Mouse (Mus musculus) CH12.LX (cell line): ENCODE measurements around the gene Aasdh. TPM values are rescaled to one million over a fixed set of nuclear protein-coding genes. Genes with fewer than 3 reads are reported as not detected.
A peak's percentile ranks its signal among the peaks of the same experiment; 100 is the strongest.

Experiments used
- DNase-seq: peaks from one replicate; pipeline ENCODE4 v3.0.0-alpha.2; 2013; ENCODE audit errors: extremely low read depth
- H3K27ac ChIP-seq: 2 replicates; pipeline ENCODE4 v1.5.1; 2012; ENCODE audit warnings: low read depth, mild to moderate bottlenecking, control low read depth, moderate library complexity; ENCODE audit not compliant: insufficient read depth
- H3K27me3 ChIP-seq: replicated peaks from 2 replicates; pipeline ENCODE3; 2012; ENCODE audit warnings: inconsistent platforms
- H3K36me3 ChIP-seq, 2 experiments: replicated peaks in 1 of 2; 2 replicates each; pipeline versions ENCODE3 to v1.6.1; 2012; ENCODE audit warnings: inconsistent platforms in 1 of 2, low read length in 1 of 2, mild to moderate bottlenecking in 1 of 2, mixed read lengths in 1 of 2, moderate library complexity in 1 of 2; ENCODE audit not compliant: control insufficient read depth in 1 of 2, insufficient read depth in 1 of 2
- H3K4me1 ChIP-seq, 2 experiments: 2 replicates each; pipeline ENCODE4 v1.6.1; 2012; ENCODE audit warnings: inconsistent platforms in 1 of 2, moderate library complexity in 1 of 2; ENCODE audit not compliant: insufficient read depth in 2 of 2, control insufficient read depth in 1 of 2
- H3K4me2 ChIP-seq: 2 replicates; pipeline ENCODE4 v1.6.1; 2012; ENCODE audit warnings: low read depth, mild to moderate bottlenecking, control low read depth; ENCODE audit not compliant: poor library complexity, insufficient read depth, severe bottlenecking
- H3K4me3 ChIP-seq, 3 experiments: fragments of 150-350 bp in 1 of 3; sonication (generic) in 1 of 3; replicated peaks in 1 of 3; 2 replicates each; pipeline versions ENCODE3 to v1.5.1; 2011 to 2012; ENCODE audit warnings: low read depth in 2 of 3, low read length in 2 of 3, mild to moderate bottlenecking in 2 of 3, moderate library complexity in 2 of 3, control low read depth in 1 of 3, improper control_type of control experiment in 1 of 3, inconsistent platforms in 1 of 3, mixed read lengths in 1 of 3; ENCODE audit not compliant: poor library complexity in 1 of 3
- H3K79me2 ChIP-seq: replicated peaks from 2 replicates; pipeline ENCODE4 v1.6.1; 2012; ENCODE audit warnings: mild to moderate bottlenecking, moderate library complexity; ENCODE audit not compliant: control insufficient read depth, poor library complexity, insufficient read depth, severe bottlenecking; ENCODE audit errors: extremely low read depth
- H3K9ac ChIP-seq: 2 replicates; pipeline ENCODE4 v1.6.1; 2012; ENCODE audit warnings: low read depth, mild to moderate bottlenecking, control low read depth, moderate library complexity; ENCODE audit not compliant: insufficient read depth
- H3K9me3 ChIP-seq: replicated peaks from 2 replicates; pipeline ENCODE3; 2012; ENCODE audit warnings: low read length, inconsistent platforms, mixed read lengths
- BHLHE40 ChIP-seq: IDR thresholded peaks from 2 replicates; pipeline ENCODE4 v1.6.1; 2011; ENCODE audit warnings: mild to moderate bottlenecking, low read depth, low read length, improper control_type of control experiment
- CHD1 ChIP-seq: IDR thresholded peaks from 2 replicates; pipeline ENCODE4 v1.6.1; 2012; ENCODE audit warnings: low read depth, low read length, improper control_type of control experiment, inconsistent platforms
- CHD2 ChIP-seq: IDR thresholded peaks from 2 replicates; pipeline ENCODE4 v1.6.1; 2011; ENCODE audit warnings: low read length, improper control_type of control experiment
- CTCF ChIP-seq, 2 experiments: IDR thresholded peaks in 1 of 2; conservative IDR thresholded peaks in 1 of 2; 2 replicates each; pipeline ENCODE4 v1.5.1; 2011 to 2012; ENCODE audit warnings: low read depth in 2 of 2, low read length in 2 of 2, improper control_type of control experiment in 1 of 2, inconsistent platforms in 1 of 2, mild to moderate bottlenecking in 1 of 2, moderate library complexity in 1 of 2
- E2F4 ChIP-seq: IDR thresholded peaks from 2 replicates; pipeline ENCODE4 v1.6.1; 2011; ENCODE audit warnings: low read depth, low read length, improper control_type of control experiment; ENCODE audit not compliant: insufficient replicate concordance
- ELF1 ChIP-seq: IDR thresholded peaks from 2 replicates; pipeline ENCODE4 v1.6.1; 2014; ENCODE audit warnings: low read depth, mild to moderate bottlenecking, inconsistent platforms, low read length, improper control_type of control experiment
- EP300 ChIP-seq: IDR thresholded peaks from 2 replicates; pipeline ENCODE4 v1.6.1; 2011; ENCODE audit warnings: low read length, improper control_type of control experiment
- ETS1 ChIP-seq: conservative IDR thresholded peaks from 2 replicates; pipeline ENCODE4 v1.6.1; 2012; ENCODE audit warnings: low read depth, mild to moderate bottlenecking, inconsistent platforms, low read length, improper control_type of control experiment, moderate library complexity
- GABPA ChIP-seq: IDR thresholded peaks from 2 replicates; pipeline ENCODE4 v1.6.1; 2012; ENCODE audit warnings: low read depth, low read length, improper control_type of control experiment, inconsistent platforms; ENCODE audit not compliant: insufficient replicate concordance
- HCFC1 ChIP-seq: IDR thresholded peaks from 2 replicates; pipeline ENCODE4 v1.6.1; 2012; ENCODE audit warnings: low read depth, mild to moderate bottlenecking, inconsistent platforms, low read length, improper control_type of control experiment
- IRF4 ChIP-seq: IDR thresholded peaks from 2 replicates; pipeline ENCODE4 v1.6.1; 2014; ENCODE audit warnings: low read depth, mild to moderate bottlenecking, inconsistent platforms, low read length, improper control_type of control experiment
- JUN ChIP-seq: IDR thresholded peaks from 2 replicates; pipeline ENCODE4 v1.6.1; 2011; ENCODE audit warnings: low read depth, mild to moderate bottlenecking, low read length, improper control_type of control experiment, moderate library complexity; ENCODE audit not compliant: insufficient read depth
- JUND ChIP-seq: conservative IDR thresholded peaks from 2 replicates; pipeline ENCODE4 v1.6.1; 2011; ENCODE audit warnings: low read depth, low read length, improper control_type of control experiment
- KAT2A ChIP-seq: IDR thresholded peaks from 2 replicates; pipeline ENCODE4 v1.6.1; 2012; ENCODE audit warnings: low read length, improper control_type of control experiment, inconsistent platforms; ENCODE audit not compliant: insufficient replicate concordance
- MAFK ChIP-seq: IDR thresholded peaks from 2 replicates; pipeline ENCODE4 v1.6.1; 2011; ENCODE audit warnings: low read length, improper control_type of control experiment; ENCODE audit not compliant: insufficient replicate concordance
- MAX ChIP-seq: IDR thresholded peaks from 2 replicates; pipeline ENCODE4 v1.6.1; 2011; ENCODE audit warnings: low read length, improper control_type of control experiment
- MAZ ChIP-seq: IDR thresholded peaks from 2 replicates; pipeline ENCODE4 v1.6.1; 2012; ENCODE audit warnings: low read depth, mild to moderate bottlenecking, inconsistent platforms, low read length, improper control_type of control experiment, moderate library complexity
- MEF2A ChIP-seq: IDR thresholded peaks from 2 replicates; pipeline ENCODE4 v1.6.1; 2014; ENCODE audit warnings: low read depth, mild to moderate bottlenecking, inconsistent platforms, low read length, improper control_type of control experiment, borderline replicate concordance
- MXI1 ChIP-seq: IDR thresholded peaks from 2 replicates; pipeline ENCODE4 v1.6.1; 2011; ENCODE audit warnings: mild to moderate bottlenecking, low read depth, low read length, improper control_type of control experiment
- MYC ChIP-seq: IDR thresholded peaks from 2 replicates; pipeline ENCODE4 v1.6.1; 2011; ENCODE audit warnings: low read depth, mild to moderate bottlenecking, improper control_type of control experiment, low read length
- NELFE ChIP-seq: IDR thresholded peaks from 2 replicates; pipeline ENCODE4 v1.6.1; 2011; ENCODE audit warnings: low read depth, low read length, improper control_type of control experiment
- NRF1 ChIP-seq: IDR thresholded peaks from 2 replicates; pipeline ENCODE4 v1.6.1; 2014; ENCODE audit warnings: low read depth, mild to moderate bottlenecking, inconsistent platforms, low read length, improper control_type of control experiment, moderate library complexity
- PAX5 ChIP-seq: IDR thresholded peaks from 2 replicates; pipeline ENCODE4 v1.6.1; 2012; ENCODE audit warnings: low read length, inconsistent platforms, mixed read lengths
- POLR2A ChIP-seq: IDR thresholded peaks from 2 replicates; pipeline ENCODE4 v1.6.1; 2011; ENCODE audit warnings: low read depth, mild to moderate bottlenecking, improper control_type of control experiment, low read length
- POLR2AphosphoS2 ChIP-seq: IDR thresholded peaks from 2 replicates; pipeline ENCODE4 v1.6.1; 2011; ENCODE audit warnings: low read depth, low read length, improper control_type of control experiment
- RAD21 ChIP-seq: IDR thresholded peaks from 2 replicates; pipeline ENCODE4 v1.6.1; 2011; ENCODE audit warnings: low read depth, mild to moderate bottlenecking, low read length, improper control_type of control experiment, moderate library complexity
- RCOR1 ChIP-seq: conservative IDR thresholded peaks from 2 replicates; pipeline ENCODE4 v1.6.1; 2012; ENCODE audit warnings: low read depth, mild to moderate bottlenecking, inconsistent platforms, low read length, improper control_type of control experiment
- SIN3A ChIP-seq: IDR thresholded peaks from 2 replicates; pipeline ENCODE4 v1.6.1; 2012; ENCODE audit warnings: low read length, improper control_type of control experiment, inconsistent platforms
- SMC3 ChIP-seq: IDR thresholded peaks from 2 replicates; pipeline ENCODE4 v1.6.1; 2011; ENCODE audit warnings: low read depth, low read length, improper control_type of control experiment
- TBP ChIP-seq: conservative IDR thresholded peaks from 2 replicates; pipeline ENCODE4 v1.6.1; 2011; ENCODE audit warnings: low read depth, low read length, improper control_type of control experiment
- TCF12 ChIP-seq: IDR thresholded peaks from 2 replicates; pipeline ENCODE4 v1.6.1; 2014; ENCODE audit warnings: low read depth, mild to moderate bottlenecking, inconsistent platforms, low read length, improper control_type of control experiment
- UBTF ChIP-seq: IDR thresholded peaks from 2 replicates; pipeline ENCODE4 v1.6.1; 2012; ENCODE audit warnings: low read depth, mild to moderate bottlenecking, inconsistent platforms, low read length, improper control_type of control experiment, moderate library complexity
- USF1 ChIP-seq: IDR thresholded peaks from 2 replicates; pipeline ENCODE4 v1.6.1; 2014; ENCODE audit warnings: low read depth, mild to moderate bottlenecking, inconsistent platforms, low read length, improper control_type of control experiment
- USF2 ChIP-seq: conservative IDR thresholded peaks from 2 replicates; pipeline ENCODE4 v1.6.1; 2011; ENCODE audit warnings: low read depth, low read length, improper control_type of control experiment
- ZC3H11A ChIP-seq: IDR thresholded peaks from 2 replicates; pipeline ENCODE4 v1.6.1; 2012; ENCODE audit warnings: low read depth, mild to moderate bottlenecking, inconsistent platforms, low read length, improper control_type of control experiment
- ZKSCAN1 ChIP-seq: IDR thresholded peaks from 2 replicates; pipeline ENCODE4 v1.6.1; 2012; ENCODE audit warnings: low read depth, inconsistent platforms, low read length, improper control_type of control experiment, borderline replicate concordance
- ZMIZ1 ChIP-seq: IDR thresholded peaks from 2 replicates; pipeline ENCODE4 v1.6.1; 2012; ENCODE audit warnings: low read depth, mild to moderate bottlenecking, inconsistent platforms, low read length, improper control_type of control experiment
- ZNF384 ChIP-seq: IDR thresholded peaks from 2 replicates; pipeline ENCODE4 v1.6.1; 2012; ENCODE audit warnings: low read depth, low read length, improper control_type of control experiment, inconsistent platforms
- dilution Hi-C: fragments of 300-500 bp; cut with MboI; formaldehyde crosslinking; loops from 2 replicates; pipeline ENCODE4 v1.14.3; 2020; ENCODE audit warnings: low sequenced_read_pairs; ENCODE audit not compliant: extremely low pct_unique_long_range_greater_than_20kb, extremely low pct_ligation_motif_present
- in situ Hi-C: fragments of 300-500 bp; cut with MboI; formaldehyde crosslinking; loops from 3 replicates; pipeline ENCODE4 v1.14.3; 2019; ENCODE audit warnings: low sequenced_read_pairs, low pct_ligation_motif_present, low pct_unique_long_range_greater_than_20kb, mixed read lengths
- polyA plus RNA-seq: library from polyadenylated mRNA; unstranded; fragments of >175 nt; gene quantifications from 2 replicates; pipeline ENCODE4 v1.2.1, GENCODE M21; 2012; ENCODE audit warnings: low read depth; ENCODE audit not compliant: insufficient read length
- total RNA-seq, 2 experiments: library from RNA; depleted of rRNA; stranded (reverse); fragments of 300-350 nt in 1 of 2; fragments of >200 nt in 1 of 2; gene quantifications; 2 replicates each; pipeline ENCODE4 v1.2.3; 2012 to 2014

Gene Aasdh
- 18.4 and 20.9 TPM in 2 replicates for total RNA-seq (2012; rRNA removed)
- total RNA-seq (2014; rRNA removed), result 21.4 and 24.2 TPM in 2 replicates
- 20.5 and 21.0 TPM in 2 replicates for polyA plus RNA-seq

GRCm38 (mm10) chr5:76905405-76906154 lies at the start of gene Aasdh:
TSS of gene Aasdh (minus strand) at chr5:76905514.
- dilution Hi-C loops, result no loop called here
- Histone ChIP-seq H3K9ac (peak within 1 kb of the TSS; percentile 67), H3K4me1 (peaks cover 0 to 11% of the 10 kb centered on the region in 2 experiments; a peak in 1 of 4 replicates), H3K36me3 (peaks cover 15 to 31% of the 10 kb centered on the region in 2 experiments), H3K4me3 (peak within 1 kb of the TSS; percentile 64 to 95 (median 73)), H3K4me2 (peak within 1 kb of the TSS; percentile 85), H3K27me3 (no peaks in the 10 kb centered on the region), H3K27ac (peak within 1 kb of the TSS; percentile 59), H3K79me2 (no peaks in the 10 kb centered on the region), H3K9me3 (no peaks in the 10 kb centered on the region)
- TF ChIP-seq NRF1 (peak; percentile 66), BHLHE40 (no peak; the same call in none of the 2 replicates), PAX5 (no peak), KAT2A (peak; percentile 84; the same call in 1 of the 2 replicates), SMC3 (no peak), CHD2 (no peak; the same call in 1 of the 2 replicates), RCOR1 (no peak), ETS1 (0 out of 2 replicates have a peak, but pooled peaks have one; percentile 29), JUND (no peak), ZNF384 (no peak), HCFC1 (peak; percentile 92), NELFE (peak; percentile 96), RAD21 (no peak), ZMIZ1 (peak; percentile 93), USF1 (no peak), MAX (peak; percentile 74; the same call in 1 of the 2 replicates), MAZ (peak; percentile 3; the same call in 1 of the 2 replicates), ELF1 (peak; percentile 92), MEF2A (peak; percentile 71), POLR2AphosphoS2 (peak; percentile 91; the same call in 1 of the 2 replicates), CTCF (conservative IDR thresholded peaks at IDR 0.05 in 1 of 2, IDR thresholded peaks at IDR 0.05 in 1 of 2; ENCODE audit: low read depth in 2 of 2, low read length in 2 of 2) (no peak), E2F4 (no peak), USF2 (no peak), TBP (0 out of 2 replicates have a peak, but pooled peaks have one; percentile 15), GABPA (peak; percentile 92), IRF4 (peak; percentile 59; the same call in 1 of the 2 replicates), MYC (no peak; the same call in 1 of the 2 replicates), EP300 (no peak), MAFK (no peak), ZC3H11A (no peak), MXI1 (peak; percentile 88; the same call in 1 of the 2 replicates), UBTF (0 out of 2 replicates have a peak, but pooled peaks have one; percentile 32), POLR2A (peak; percentile 99), CHD1 (no peak), ZKSCAN1 (no peak), TCF12 (peak; percentile 91), SIN3A (peak; percentile 43; the same call in 1 of the 2 replicates), JUN (no peak)
- in situ Hi-C loops, result no loop called here
- DNase-seq, result peak; percentile 91
